Mouse (Mus musculus) lung, postnatal 0 days (tissue): ENCODE data around the gene Defb15. TPM values are rescaled to one million over a fixed set of nuclear protein-coding genes. Genes with fewer than 3 reads are reported as not detected.
"Not testable (repeated sequence)": the region's sequence is repeated elsewhere in the genome, so short reads cannot be mapped to it uniquely, and the experiment has no call there.

Source experiments
- ATAC-seq: fragments of 200-750 bp; cut with Nextera tagmentation; 2 replicates; pipeline ENCODE4 v1.8.0; 2017; ENCODE audit warnings: moderate library complexity
- DNase-seq: peaks from one replicate; pipeline ENCODE4 v3.0.0-alpha.2; 2016; ENCODE audit warnings: low spot score
- H3K27ac ChIP-seq: fragments of 300-500 bp; sonication (generic); 2 replicates; pipeline ENCODE4 v1.5.1; 2014; ENCODE audit warnings: antibody characterized with exemption, mild to moderate bottlenecking, low read length, mixed read lengths
- H3K27me3 ChIP-seq: fragments of 300-500 bp; sonication (generic); replicated peaks from 2 replicates; pipeline ENCODE4 v1.6.1; 2014; ENCODE audit warnings: low read length, mixed read lengths; ENCODE audit not compliant: insufficient read depth
- H3K36me3 ChIP-seq: fragments of 300-500 bp; sonication (generic); 2 replicates; pipeline ENCODE4 v1.6.1; 2014; ENCODE audit warnings: low read length, mixed read lengths; ENCODE audit not compliant: insufficient read depth
- H3K4me1 ChIP-seq: fragments of 300-500 bp; sonication (generic); 2 replicates; pipeline ENCODE4 v1.6.1; 2014; ENCODE audit warnings: antibody characterized with exemption, low read depth, low read length, mixed read lengths; ENCODE audit not compliant: insufficient read depth
- H3K4me2 ChIP-seq: fragments of 300-500 bp; sonication (generic); replicated peaks from 2 replicates; pipeline ENCODE4 v1.6.1; 2014; ENCODE audit warnings: low read depth, mild to moderate bottlenecking, low read length, moderate library complexity, mixed read lengths
- H3K4me3 ChIP-seq: fragments of 300-500 bp; sonication (generic); 2 replicates; pipeline ENCODE4 v1.5.1; 2014; ENCODE audit warnings: low read depth, low read length
- H3K9ac ChIP-seq: fragments of 300-500 bp; sonication (generic); replicated peaks from 2 replicates; pipeline ENCODE4 v1.6.1; 2014; ENCODE audit warnings: low read depth, mild to moderate bottlenecking
- H3K9me3 ChIP-seq: fragments of 300-500 bp; sonication (generic); 2 replicates; pipeline ENCODE4 v1.6.1; 2016; ENCODE audit warnings: low read length, mixed read lengths
- CTCF ChIP-seq: IDR thresholded peaks from 2 replicates; pipeline ENCODE4 v1.5.1; 2016; ENCODE audit warnings: antibody characterized with exemption, mild to moderate bottlenecking
- EP300 ChIP-seq: IDR thresholded peaks from 2 replicates; pipeline ENCODE4 v1.6.1; 2016; ENCODE audit warnings: antibody characterized with exemption, mild to moderate bottlenecking, control low read depth
- WGBS: fragments of 180-500 bp; shearing (Covaris S2); extraction: QIAGEN DNeasy Blood & Tissue Kit; methylation state at CpG from one replicate; pipeline ENCODE4 v1.1.7; 2014; 5-methylcytosine and 5-hydroxymethylcytosine counted together
- polyA plus RNA-seq: library from polyadenylated mRNA; unstranded; fragments of >200 nt; fragmentation: Nextera tagmentation; extraction: Ambion mirVana; gene quantifications from 2 replicates; pipeline ENCODE4 v1.2.1, GENCODE M21; 2015

Defb15 gene
- polyA plus RNA-seq, 1 experiment from 2014 or later: not detected

GRCm38 (mm10) chr8:21912554-21912953 is 20.0 kb downstream of the Defb15 start:
- H3K27ac ChIP-seq: no peak overlapping the region
- H3K4me2 ChIP-seq: no peak overlapping the region
- ATAC-seq (no peak), DNase-seq (no peak)
- no peaks in the 10 kb centered on the region for H3K27me3 ChIP-seq
- 19% methylated on average over 2 of the region's 2 CpGs for WGBS
- H3K4me1 ChIP-seq: no peaks in the 10 kb centered on the region
- no peaks in the 10 kb centered on the region for H3K36me3 ChIP-seq
- no peak overlapping the region for H3K4me3 ChIP-seq
- TF ChIP-seq EP300 (no peak), CTCF (no peak)
- H3K9ac ChIP-seq: no peak overlapping the region
- no peaks in the 10 kb centered on the region for H3K9me3 ChIP-seq

GRCm38 (mm10) chr8:21911931-21912330 is 20.6 kb downstream of the Defb15 start:
- ATAC-seq (no peak), DNase-seq (no peak)
- Histone ChIP-seq H3K4me1 (no peaks in the 10 kb centered on the region), H3K4me3 (no peak overlapping the region), H3K4me2 (no peak overlapping the region), H3K36me3 (no peaks in the 10 kb centered on the region), H3K9ac (no peak overlapping the region), H3K27ac (no peak overlapping the region), H3K27me3 (no peaks in the 10 kb centered on the region), H3K9me3 (no peaks in the 10 kb centered on the region)
- TF ChIP-seq CTCF (no peak), EP300 (no peak)
- WGBS: 7% methylated on average over 1 of the region's 1 CpGs

- not testable (repeated sequence) for H3K27me3 ChIP-seq, DNase-seq, H3K9ac ChIP-seq, H3K4me1 ChIP-seq, ATAC-seq, H3K9me3 ChIP-seq, H3K27ac ChIP-seq, H3K36me3 ChIP-seq, H3K4me2 ChIP-seq, H3K4me3 ChIP-seq
These were observed 26.2 kb downstream of the Defb15 start, which contains the start of gene Defb11 for GRCm38 (mm10) chr8:21906290-21906689. Defb11 (minus strand) TSS chr8:21906412.

GRCm38 (mm10) chr8:21885321-21885720 is 47.2 kb downstream of the Defb15 start, which contains the start of gene Defb9:
Defb9 (minus strand) TSS chr8:21885421.
- not testable (repeated sequence) for H3K27me3 ChIP-seq, H3K4me1 ChIP-seq, H3K4me3 ChIP-seq, H3K4me2 ChIP-seq, H3K36me3 ChIP-seq, H3K9ac ChIP-seq, H3K27ac ChIP-seq, ATAC-seq, DNase-seq, H3K9me3 ChIP-seq

Other genes with a start within 250 kb of the Defb15 start
- not detected in 2 replicates for gene AY761184, start 229.1 kb downstream of the Defb15 start, polyA plus RNA-seq
- gene Defa24, start 198.2 kb downstream of the Defb15 start, polyA plus RNA-seq: not detected in 2 replicates
- gene Defb50, start 109.2 kb downstream of the Defb15 start, polyA plus RNA-seq: not detected in 2 replicates
- gene Defb2, start 92.8 kb downstream of the Defb15 start, polyA plus RNA-seq: not detected in 2 replicates
- not detected in 2 replicates for gene Defb10, start 73.8 kb downstream of the Defb15 start, polyA plus RNA-seq
- gene Defb9, start 47.3 kb downstream of the Defb15 start, polyA plus RNA-seq: not detected in 2 replicates
- not detected in 2 replicates for gene Defb11, start 26.3 kb downstream of the Defb15 start, polyA plus RNA-seq
- gene Defb35, start 5.6 kb upstream of the Defb15 start, polyA plus RNA-seq: not detected in 2 replicates
- not detected in 2 replicates for gene Defb13, start 14.1 kb upstream of the Defb15 start, polyA plus RNA-seq
- not detected in 2 replicates for gene Fam90a1a, start 26.0 kb upstream of the Defb15 start, polyA plus RNA-seq
- gene Ccdc70, start 37.1 kb upstream of the Defb15 start, polyA plus RNA-seq: not detected in 2 replicates
- 7.3 and 12.0 TPM in 2 replicates for gene Atp7b, start 127.6 kb upstream of the Defb15 start, polyA plus RNA-seq
- gene Alg11, start 128.0 kb upstream of the Defb15 start, polyA plus RNA-seq: 13.3 and 13.6 TPM in 2 replicates
- gene Nek5, start 192.3 kb upstream of the Defb15 start, polyA plus RNA-seq: 5.2 and 6.9 TPM in 2 replicates
- 3.4 and 3.5 TPM in 2 replicates for gene Nek3, start 233.7 kb upstream of the Defb15 start, polyA plus RNA-seq